Mouse (Mus musculus) cerebellum, adult 2 months (tissue): ENCODE measurements around the gene Dnah14. TPM values are rescaled to one million over a fixed set of nuclear protein-coding genes. Genes with fewer than 3 reads are reported as not detected.

Experiments
- DNase-seq, 2 experiments: peaks; one replicate each; pipeline ENCODE4 v3.0.0; 2021
- H3K27ac ChIP-seq: fragments of 200-500 bp; 2 replicates; pipeline ENCODE4 v1.5.1; 2012; ENCODE audit warnings: low read length, control low read depth, inconsistent platforms; ENCODE audit not compliant: insufficient read depth
- H3K27me3 ChIP-seq: fragments of 200-500 bp; 2 replicates; pipeline ENCODE4 v1.6.1; 2012; ENCODE audit warnings: inconsistent platforms, mild to moderate bottlenecking, low read length, moderate library complexity; ENCODE audit not compliant: control insufficient read depth, insufficient read depth
- H3K4me1 ChIP-seq: fragments of 200-500 bp; 2 replicates; pipeline ENCODE4 v1.6.1; 2011; ENCODE audit warnings: low read length; ENCODE audit not compliant: control insufficient read depth, insufficient read depth
- H3K4me3 ChIP-seq: fragments of 200-500 bp; replicated peaks from 2 replicates; pipeline ENCODE3; 2011; ENCODE audit warnings: mild to moderate bottlenecking, low read depth, low read length, control low read depth; ENCODE audit not compliant: insufficient read depth
- CTCF ChIP-seq: fragments of 200-500 bp; IDR thresholded peaks from 2 replicates; pipeline ENCODE4 v1.5.1; 2011; ENCODE audit warnings: low read depth, mild to moderate bottlenecking, control low read depth, low read length, moderate library complexity, borderline replicate concordance; ENCODE audit not compliant: insufficient read depth
- POLR2A ChIP-seq: fragments of 200-500 bp; IDR thresholded peaks from 2 replicates; pipeline ENCODE4 v1.6.1; 2011; ENCODE audit warnings: low read length, control low read depth, borderline replicate concordance; ENCODE audit not compliant: insufficient read depth
- WGBS: fragments of 180-500 bp; shearing (Covaris S2); methylation state at CpG from one replicate; pipeline ENCODE4 v1.1.7; 2018; 5-methylcytosine and 5-hydroxymethylcytosine counted together
- polyA plus RNA-seq: library from polyadenylated mRNA; depleted of rRNA; stranded (reverse); fragments of >200 nt; gene quantifications from 2 replicates; pipeline ENCODE4 v1.2.3, GENCODE M21; 2012; rRNA removed

The Dnah14 gene
- polyA plus RNA-seq, 1 experiment = 1.0 TPM

GRCm38 (mm10) chr1:181853081-181853736 is 276.9 kb downstream of the Dnah14 start:
- no peaks in the 10 kb centered on the region for H3K27me3 ChIP-seq
- WGBS = 22% methylated on average over 21 of the region's 21 CpGs

GRCm38 (mm10) chr1:181854829-181855228 is 278.5 kb downstream of the Dnah14 start:
- Histone ChIP-seq H3K4me3 (no peak overlapping the region), H3K27me3 (no peaks in the 10 kb centered on the region), H3K27ac (no peak overlapping the region), H3K4me1 (peaks cover 4% of the 10 kb centered on the region; the same call in 1 of the 2 replicates)
- TF ChIP-seq POLR2A (no peak), CTCF (no peak)
- no peak for DNase-seq
- WGBS = 100% methylated on average over 2 of the region's 2 CpGs

More at GRCm38 (mm10) chr1:181853081-181853736, 276.9 kb downstream of the Dnah14 start:
- DNase-seq = no peak
- Histone ChIP-seq H3K27ac (no peak overlapping the region), H3K4me3 (no peak overlapping the region), H3K4me1 (peaks cover 4% of the 10 kb centered on the region; the same call in 1 of the 2 replicates)
- TF ChIP-seq CTCF (no peak), POLR2A (no peak)

GRCm38 (mm10) chr1:181856329-181856728 is 280.0 kb downstream of the Dnah14 start:
- Histone ChIP-seq H3K4me1 (peaks cover 4% of the 10 kb centered on the region; the same call in 1 of the 2 replicates), H3K27ac (no peak overlapping the region), H3K4me3 (no peak overlapping the region), H3K27me3 (no peaks in the 10 kb centered on the region)
- no peak for DNase-seq
- WGBS = 95% methylated on average over 2 of the region's 2 CpGs
- TF ChIP-seq CTCF = no peak
- TF ChIP-seq POLR2A = no peak

- 48% methylated on average over 5 of the region's 5 CpGs for WGBS
- Histone ChIP-seq H3K27ac (no peak overlapping the region), H3K27me3 (no peaks in the 10 kb centered on the region), H3K4me1 (no peaks in the 10 kb centered on the region), H3K4me3 (no peak overlapping the region)
- TF ChIP-seq CTCF = no peak
- no peak for TF ChIP-seq POLR2A
- DNase-seq = no peak
These were observed 284.3 kb downstream of the Dnah14 start for GRCm38 (mm10) chr1:181860659-181861058.

GRCm38 (mm10) chr1:181861181-181861902 is 285.0 kb downstream of the Dnah14 start:
- Histone ChIP-seq H3K27me3 (no peaks in the 10 kb centered on the region), H3K4me1 (no peaks in the 10 kb centered on the region), H3K4me3 (no peak overlapping the region), H3K27ac (no peak overlapping the region)
- WGBS = 78% methylated on average over 2 of the region's 2 CpGs
- DNase-seq = no peak
- TF ChIP-seq CTCF = no peak
- TF ChIP-seq POLR2A = no peak

GRCm38 (mm10) chr1:181862676-181863374 is 286.5 kb downstream of the Dnah14 start:
- Histone ChIP-seq H3K27ac (no peak overlapping the region), H3K4me3 (no peak overlapping the region), H3K4me1 (no peaks in the 10 kb centered on the region), H3K27me3 (no peaks in the 10 kb centered on the region)
- 59% methylated on average over 16 of the region's 16 CpGs for WGBS
- TF ChIP-seq CTCF (no peak), POLR2A (no peak)
- no peak for DNase-seq

- no peak for TF ChIP-seq CTCF
- TF ChIP-seq POLR2A = no peak
- no peaks in the 10 kb centered on the region for H3K4me1 ChIP-seq
- no peak overlapping the region for H3K4me3 ChIP-seq
- DNase-seq = no peak
- H3K27ac ChIP-seq = no peak overlapping the region
- H3K27me3 ChIP-seq = no peaks in the 10 kb centered on the region
- 37% methylated on average over 8 of the region's 8 CpGs for whole genome bisulfite sequencing
These were observed 287.1 kb downstream of the Dnah14 start for GRCm38 (mm10) chr1:181863431-181863830.

Other genes with a start within 250 kb of the Dnah14 start
- gene Cnih3, start 223.9 kb upstream of the Dnah14 start, polyA plus RNA-seq = 5.1 and 6.9 TPM in 2 replicates
- gene Ccdc121, start 65.1 kb upstream of the Dnah14 start, polyA plus RNA-seq = 0.67 and 0.74 TPM in 2 replicates